Mouse (Mus musculus): ENCODE results near the gene Slc22a17. TPM values are rescaled to one million over a fixed set of nuclear protein-coding genes. Genes with fewer than 3 reads are reported as not detected.

The Slc22a17 gene
- polyA plus RNA-seq, 1 experiment from 2014 or later, result 153 TPM

DNA sequence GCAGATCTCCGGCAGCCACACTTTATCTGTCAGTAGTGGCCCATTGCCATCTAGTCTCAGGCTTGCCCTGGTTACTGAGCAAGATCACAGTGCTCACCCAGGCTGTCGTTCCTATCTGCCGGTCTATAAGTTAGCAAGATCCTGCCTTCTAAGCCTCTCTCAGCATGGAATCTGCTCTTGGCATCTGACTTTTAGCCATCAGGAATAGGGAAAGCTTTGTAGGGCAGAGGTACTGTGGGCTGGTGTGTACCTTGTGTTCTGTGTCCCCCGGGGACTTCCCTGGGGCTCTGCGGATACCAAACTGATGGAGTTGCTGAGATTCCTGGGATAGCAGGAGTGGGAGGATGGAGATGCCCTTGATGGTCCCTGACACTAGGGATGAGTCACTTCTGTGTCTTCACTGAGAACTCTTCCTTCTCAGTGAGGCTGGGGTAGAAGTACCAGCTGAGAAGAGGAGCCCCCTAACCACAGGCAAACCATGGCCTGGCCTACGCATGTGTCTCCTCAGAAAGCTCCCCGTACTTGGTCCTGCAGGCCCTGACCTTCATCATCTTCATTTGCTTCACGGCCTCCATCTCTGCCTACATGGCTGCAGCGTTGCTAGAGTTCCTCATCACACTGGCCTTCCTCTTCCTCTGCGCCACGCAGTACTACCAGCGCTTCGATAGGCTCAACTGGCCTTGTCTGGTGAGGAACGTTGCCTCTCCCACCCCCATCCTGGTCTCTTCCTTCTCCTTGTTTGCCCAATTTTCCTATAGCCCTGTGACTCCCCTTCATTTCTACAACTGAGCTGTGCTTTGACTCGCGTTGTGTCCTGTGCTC is 24.6 kb upstream of the Slc22a17 start:
- Histone ChIP-seq H3K4me3 (no peak overlapping the region), H3K27me3 (no peaks in the 10 kb centered on the region), H3K27ac (replicated peaks) (no peak overlapping the region), H3K9ac (no peak overlapping the region), H3K36me3 (no peaks in the 10 kb centered on the region), H3K4me2 (peak overlapping the region; percentile 23; the same call in 1 of the 2 replicates), H3K4me1 (replicated peaks) (peaks cover 24% of the 10 kb centered on the region), H3K9me3 (no peaks in the 10 kb centered on the region)
- 86% methylated on average over 16 of the region's 16 CpGs for WGBS
- ATAC-seq (ENCODE audit: low read depth), result no peak

DNA sequence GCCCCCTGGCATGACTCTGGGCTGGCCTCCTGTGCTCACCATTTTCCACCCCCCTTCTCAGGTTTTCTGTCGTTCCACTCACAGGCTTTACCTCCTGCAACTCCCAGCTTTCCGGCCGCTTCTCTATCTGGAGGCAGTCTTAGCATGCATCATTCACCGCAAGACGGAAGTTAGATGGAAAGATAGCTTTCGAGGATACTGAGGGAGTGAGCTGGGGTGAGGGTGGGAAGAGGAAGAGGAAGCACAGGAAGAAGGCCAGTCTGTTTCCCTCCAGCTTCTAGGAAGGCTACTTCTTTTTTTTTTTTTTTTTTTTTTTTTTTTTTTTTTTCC is 23.9 kb upstream of the Slc22a17 start:
- no peaks in the 10 kb centered on the region for H3K36me3 ChIP-seq
- H3K9ac ChIP-seq, result peak overlapping the region; percentile 58
- H3K4me1 ChIP-seq (replicated peaks), result peaks cover 25% of the 10 kb centered on the region
- H3K27ac ChIP-seq (replicated peaks), result peak overlapping the region; percentile 74
- H3K4me3 ChIP-seq, result 0 out of 2 replicates have a peak overlapping the region, but pooled peaks have one; percentile 12
- no peaks in the 10 kb centered on the region for H3K9me3 ChIP-seq
- no peaks in the 10 kb centered on the region for H3K27me3 ChIP-seq
- peak overlapping the region; percentile 32 for H3K4me2 ChIP-seq
- WGBS, result 69% methylated on average over 6 of the region's 6 CpGs
- ATAC-seq (ENCODE audit: low read depth), result no peak

DNA sequence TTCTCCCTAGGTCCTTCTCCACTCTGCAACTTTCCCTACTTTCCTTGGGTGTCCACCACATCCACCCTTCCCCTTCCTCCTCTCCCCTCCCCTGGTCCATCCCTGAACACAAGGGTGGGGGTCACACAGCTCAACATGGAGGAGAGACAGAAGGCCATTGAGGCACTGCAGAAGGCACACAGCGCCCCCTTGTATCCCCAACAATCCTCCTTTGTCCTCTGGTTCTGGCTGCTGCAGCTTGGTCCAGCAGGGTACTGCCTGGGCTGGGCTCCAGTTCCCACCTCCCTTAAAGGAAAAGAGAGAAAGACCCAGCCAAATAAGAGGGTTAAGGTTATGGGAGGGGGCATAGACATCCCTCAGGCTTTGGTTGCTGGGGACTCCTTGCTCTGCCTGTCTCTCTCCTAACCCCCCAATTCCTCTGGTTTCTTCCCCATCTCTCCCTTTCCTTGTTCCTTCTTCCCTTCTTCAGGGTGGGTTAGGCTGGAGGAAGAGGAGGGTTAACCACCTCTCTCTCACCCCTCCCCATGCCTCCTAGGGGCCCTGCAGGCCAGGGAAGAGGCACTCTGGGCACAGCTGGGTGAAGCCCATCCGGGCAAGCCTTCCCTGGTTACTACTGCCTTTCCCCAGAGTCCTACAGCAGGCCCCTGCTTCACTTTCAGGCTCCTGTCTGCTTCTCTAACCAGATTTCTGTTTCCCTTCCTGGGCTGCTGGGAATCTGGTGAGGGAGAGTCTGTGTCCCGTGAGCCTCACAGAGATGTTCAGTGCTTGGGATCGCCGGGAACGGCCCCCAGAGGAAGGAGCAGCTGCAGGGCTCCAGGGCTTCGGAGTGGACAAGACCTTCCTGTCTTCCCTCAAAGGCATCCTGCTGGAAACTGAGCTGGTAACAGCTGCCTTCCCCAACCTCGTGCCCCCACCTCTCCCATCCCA is 23.2 kb upstream of the Slc22a17 start, which contains the start of gene Cmtm5:
Cmtm5 (plus strand) TSS at position 358 of the 927 bp plus-strand sequence.
- 32% methylated on average over 8 of the region's 8 CpGs for WGBS
- Histone ChIP-seq H3K9me3 (no peaks in the 10 kb centered on the region), H3K27ac (replicated peaks) (peak within 1 kb of the TSS; percentile 74), H3K4me2 (peak within 1 kb of the TSS; percentile 32), H3K4me1 (replicated peaks) (peaks cover 25% of the 10 kb centered on the region), H3K9ac (peak within 1 kb of the TSS; percentile 58), H3K4me3 (0 out of 2 replicates have a peak within 1 kb of the TSS, but pooled peaks have one; percentile 12), H3K27me3 (no peaks in the 10 kb centered on the region), H3K36me3 (no peaks in the 10 kb centered on the region)
- ATAC-seq (ENCODE audit: low read depth), result peak; percentile 58

GRCm38 (mm10) chr14:54932645-54933150 is 19.8 kb upstream of the Slc22a17 start, which contains the start of gene Il25:
Il25 (plus strand) TSS chr14:54932695.
- no peaks in the 10 kb centered on the region for H3K36me3 ChIP-seq
- H3K4me1 ChIP-seq (replicated peaks), result peaks cover 34% of the 10 kb centered on the region
- H3K9ac ChIP-seq, result no peak within 1 kb of the TSS
- peaks cover 3% of the 10 kb centered on the region for H3K27me3 ChIP-seq
- no peaks in the 10 kb centered on the region for H3K9me3 ChIP-seq
- H3K4me2 ChIP-seq, result peak within 1 kb of the TSS; percentile 22
- WGBS, result 25% methylated on average over 6 of the region's 6 CpGs
- H3K4me3 ChIP-seq, result 0 out of 2 replicates have a peak within 1 kb of the TSS, but pooled peaks have one; percentile 10
- H3K27ac ChIP-seq (replicated peaks), result 0 out of 2 replicates have a peak within 1 kb of the TSS, but pooled peaks have one; percentile 42
- ATAC-seq (ENCODE audit: low read depth), result no peak

DNA sequence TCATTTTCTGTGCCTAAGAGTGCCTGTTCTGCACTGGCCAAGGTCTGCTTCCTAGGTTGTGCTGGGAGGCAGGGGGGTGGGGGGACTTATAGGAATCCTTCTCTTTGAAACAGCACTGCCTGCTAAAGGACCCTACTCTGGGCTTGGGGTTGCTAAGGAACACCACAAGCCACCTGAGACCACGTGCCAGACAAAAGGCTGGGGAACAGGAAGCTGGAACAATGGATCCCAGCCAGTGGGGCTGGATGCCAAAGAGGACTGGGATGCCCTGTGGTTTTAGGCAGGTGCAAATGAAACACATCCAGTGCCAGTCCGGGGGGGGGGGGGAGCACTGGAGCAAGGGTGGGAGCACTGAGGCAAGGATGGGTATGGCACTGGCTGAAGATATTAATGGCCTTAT is 17.5 kb upstream of the Slc22a17 start:
- no peak for ATAC-seq (ENCODE audit: low read depth)
- 14% methylated on average over 2 of the region's 2 CpGs for WGBS

DNA sequence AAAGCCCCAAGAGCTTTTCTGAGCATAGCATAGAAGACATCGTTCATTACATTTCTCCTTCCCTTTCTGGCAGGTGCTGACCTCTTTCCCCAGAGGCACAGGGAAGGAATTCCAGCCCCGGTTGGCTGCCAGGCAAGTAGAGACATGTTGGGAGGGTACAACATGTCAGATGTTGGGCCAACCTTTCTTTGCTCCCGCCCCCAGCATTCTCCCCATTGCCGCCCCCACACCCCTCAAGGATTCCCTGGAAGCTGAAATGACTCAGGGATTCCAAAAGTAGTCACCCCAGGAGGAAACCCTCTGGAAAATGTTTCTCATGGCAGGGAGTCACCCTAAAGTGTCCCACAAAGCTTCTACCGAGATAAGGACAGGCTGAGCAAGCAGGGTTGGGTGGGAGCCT is 16.9 kb upstream of the Slc22a17 start:
- H3K27ac ChIP-seq (replicated peaks), result no peak overlapping the region
- no peaks in the 10 kb centered on the region for H3K36me3 ChIP-seq
- H3K27me3 ChIP-seq, result peaks cover 3% of the 10 kb centered on the region
- no peak overlapping the region for H3K4me2 ChIP-seq
- H3K9me3 ChIP-seq, result no peaks in the 10 kb centered on the region
- no peak for ATAC-seq (ENCODE audit: low read depth)
- WGBS, result 73% methylated on average over 5 of the region's 5 CpGs
- H3K4me1 ChIP-seq (replicated peaks), result peaks cover 43% of the 10 kb centered on the region
- no peak overlapping the region for H3K9ac ChIP-seq
- no peak overlapping the region for H3K4me3 ChIP-seq

More for the DNA sequence above, 17.5 kb upstream of the Slc22a17 start:
- Histone ChIP-seq H3K4me3 (no peak overlapping the region), H3K9ac (no peak overlapping the region), H3K27me3 (peaks cover 3% of the 10 kb centered on the region), H3K4me2 (no peak overlapping the region), H3K27ac (replicated peaks) (no peak overlapping the region), H3K36me3 (no peaks in the 10 kb centered on the region), H3K4me1 (replicated peaks) (peaks cover 39% of the 10 kb centered on the region), H3K9me3 (no peaks in the 10 kb centered on the region)

DNA sequence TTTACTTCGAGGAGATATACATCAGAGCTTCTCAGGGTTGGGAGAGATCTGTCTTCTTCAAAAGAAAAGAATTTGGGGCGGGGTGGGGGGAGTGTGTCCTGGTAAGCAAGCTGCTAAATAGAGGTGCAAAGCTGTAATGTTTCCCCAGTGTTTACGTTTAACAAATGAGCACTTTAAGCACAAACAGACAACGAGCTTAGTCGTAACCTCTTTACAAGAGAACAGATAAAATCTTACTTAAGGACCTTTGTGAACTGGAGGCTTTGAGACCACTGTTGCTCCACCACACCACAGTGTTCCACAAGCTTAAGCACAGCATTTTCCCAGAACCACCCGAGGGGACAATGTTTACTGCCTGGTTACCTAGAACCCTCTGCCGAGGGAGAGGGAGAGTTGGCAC is 14.4 kb upstream of the Slc22a17 start:
- WGBS, result 12% methylated on average over 7 of the region's 7 CpGs
- Histone ChIP-seq H3K36me3 (no peaks in the 10 kb centered on the region), H3K4me3 (peak overlapping the region; percentile 56), H3K9me3 (no peaks in the 10 kb centered on the region), H3K4me1 (replicated peaks) (peaks cover 48% of the 10 kb centered on the region), H3K9ac (peak overlapping the region; percentile 87), H3K27me3 (peaks cover 3% of the 10 kb centered on the region), H3K4me2 (peak overlapping the region; percentile 94), H3K27ac (replicated peaks) (peak overlapping the region; percentile 95)
- no peak for ATAC-seq (ENCODE audit: low read depth)

DNA sequence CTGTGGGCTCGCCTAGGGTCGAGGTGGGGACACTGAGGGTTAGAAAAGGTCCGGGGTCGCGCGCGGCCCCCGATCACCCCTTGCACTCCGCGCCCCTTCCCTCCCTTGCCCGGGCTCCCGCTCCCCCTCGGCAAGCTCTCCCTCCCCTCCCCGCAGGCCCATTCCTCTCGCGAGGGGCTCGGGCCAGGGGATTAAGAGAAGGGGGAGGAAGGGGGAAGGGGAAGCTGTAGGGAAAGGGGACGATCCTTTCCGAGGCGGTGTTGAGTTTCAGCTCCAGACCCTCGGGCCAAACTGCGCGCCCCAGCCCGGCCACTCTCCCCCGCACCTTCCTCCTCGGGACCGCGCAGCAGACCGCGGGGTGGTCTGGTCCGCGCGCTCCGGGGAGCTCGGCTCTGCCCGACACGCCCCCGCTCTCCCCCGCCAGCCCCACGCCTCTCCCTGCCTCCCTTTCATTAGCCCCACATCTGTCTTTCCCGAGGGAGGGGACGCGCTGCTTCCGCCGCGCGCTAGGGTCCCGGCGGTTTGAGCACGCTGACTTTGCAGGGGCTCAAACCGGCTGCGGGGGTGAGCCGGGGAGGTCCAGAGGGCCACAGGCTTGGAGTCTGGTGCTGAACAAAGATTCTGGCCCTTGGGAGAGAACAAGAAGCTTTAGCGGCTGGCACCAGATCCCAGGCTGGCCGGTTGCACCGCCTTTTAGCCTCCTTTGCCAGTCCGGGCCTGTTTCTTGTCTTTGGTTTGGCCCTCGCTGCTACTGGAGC is 13.6 kb upstream of the Slc22a17 start:
- H3K4me3 ChIP-seq, result peak overlapping the region; percentile 56
- under 1% methylated on average over 51 of the region's 58 CpGs for WGBS
- ATAC-seq (ENCODE audit: low read depth), result peak; percentile 70
- peaks cover 48% of the 10 kb centered on the region for H3K4me1 ChIP-seq (replicated peaks)
- peak overlapping the region; percentile 94 for H3K4me2 ChIP-seq
- peak overlapping the region; percentile 87 for H3K9ac ChIP-seq
- H3K27ac ChIP-seq (replicated peaks), result peak overlapping the region; percentile 95
- peaks cover 3% of the 10 kb centered on the region for H3K27me3 ChIP-seq
- 0 out of 2 replicates have a peak, but pooled peaks cover 7% of the 10 kb centered on the region for H3K36me3 ChIP-seq
- H3K9me3 ChIP-seq, result 0 out of 2 replicates have a peak, but pooled peaks cover 1% of the 10 kb centered on the region

DNA sequence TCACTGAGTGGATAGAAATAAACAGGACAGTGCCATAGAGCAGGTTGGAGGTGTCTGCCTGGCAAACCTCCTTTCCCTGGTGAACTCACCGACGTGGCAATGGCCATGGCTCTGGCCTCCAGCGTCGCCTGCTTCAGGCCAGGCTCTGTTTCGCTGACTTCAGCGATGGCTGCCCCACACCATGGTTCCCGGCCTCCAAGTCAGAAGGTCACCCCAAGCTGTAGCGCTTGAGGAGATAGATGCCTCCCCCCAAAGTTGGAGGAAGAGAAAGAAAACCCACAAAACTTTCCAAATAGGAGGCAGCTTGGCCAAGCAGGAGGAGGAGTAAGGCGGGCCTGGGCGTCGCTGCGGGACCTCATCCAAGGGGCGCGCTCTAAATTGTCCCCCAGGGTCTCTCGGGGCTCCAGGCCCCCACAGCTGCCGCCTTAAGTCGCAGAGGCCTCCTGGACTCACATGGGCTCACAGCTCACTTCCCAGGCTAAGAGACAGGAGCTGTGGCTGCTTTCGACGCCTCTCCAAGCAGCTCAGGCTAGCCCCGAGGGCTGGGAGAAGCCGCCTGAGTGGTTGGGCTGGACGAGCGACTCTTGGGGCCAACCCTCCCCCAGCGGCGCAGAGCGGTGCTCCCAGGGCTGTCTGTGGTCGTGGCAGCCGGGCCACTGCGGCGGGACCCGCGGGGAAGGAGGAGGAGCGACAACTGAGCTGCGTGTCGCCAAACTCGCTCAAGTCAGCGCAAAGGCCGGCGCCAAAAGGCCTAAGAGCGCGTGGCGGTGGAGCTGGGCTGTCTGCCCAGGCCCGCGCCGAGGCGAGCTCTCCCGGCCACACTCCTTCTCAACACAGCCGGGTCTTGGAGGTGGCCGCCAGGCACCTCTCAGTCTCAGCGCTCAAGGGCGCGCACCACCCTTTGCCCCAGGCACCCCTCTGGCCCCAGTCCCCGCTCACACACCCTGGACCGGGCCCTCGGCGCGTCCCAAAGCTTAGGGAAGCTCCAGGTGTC is 12.7 kb upstream of the Slc22a17 start, which contains the start of gene Efs:
Efs (minus strand) TSS at position 778 of the 994 bp plus-strand sequence.
- H3K36me3 ChIP-seq, result peaks cover 16% of the 10 kb centered on the region
- peaks cover 3% of the 10 kb centered on the region for H3K27me3 ChIP-seq
- H3K4me3 ChIP-seq, result peak within 1 kb of the TSS; percentile 56
- 2% methylated on average over 49 of the region's 57 CpGs for WGBS
- peak; percentile 67 for ATAC-seq (ENCODE audit: low read depth)
- peaks cover 10% of the 10 kb centered on the region; the same call in 1 of the 2 replicates for H3K9me3 ChIP-seq
- peak within 1 kb of the TSS; percentile 95 for H3K27ac ChIP-seq (replicated peaks)
- H3K9ac ChIP-seq, result peak within 1 kb of the TSS; percentile 87
- peaks cover 47% of the 10 kb centered on the region for H3K4me1 ChIP-seq (replicated peaks)
- peak within 1 kb of the TSS; percentile 94 for H3K4me2 ChIP-seq

DNA sequence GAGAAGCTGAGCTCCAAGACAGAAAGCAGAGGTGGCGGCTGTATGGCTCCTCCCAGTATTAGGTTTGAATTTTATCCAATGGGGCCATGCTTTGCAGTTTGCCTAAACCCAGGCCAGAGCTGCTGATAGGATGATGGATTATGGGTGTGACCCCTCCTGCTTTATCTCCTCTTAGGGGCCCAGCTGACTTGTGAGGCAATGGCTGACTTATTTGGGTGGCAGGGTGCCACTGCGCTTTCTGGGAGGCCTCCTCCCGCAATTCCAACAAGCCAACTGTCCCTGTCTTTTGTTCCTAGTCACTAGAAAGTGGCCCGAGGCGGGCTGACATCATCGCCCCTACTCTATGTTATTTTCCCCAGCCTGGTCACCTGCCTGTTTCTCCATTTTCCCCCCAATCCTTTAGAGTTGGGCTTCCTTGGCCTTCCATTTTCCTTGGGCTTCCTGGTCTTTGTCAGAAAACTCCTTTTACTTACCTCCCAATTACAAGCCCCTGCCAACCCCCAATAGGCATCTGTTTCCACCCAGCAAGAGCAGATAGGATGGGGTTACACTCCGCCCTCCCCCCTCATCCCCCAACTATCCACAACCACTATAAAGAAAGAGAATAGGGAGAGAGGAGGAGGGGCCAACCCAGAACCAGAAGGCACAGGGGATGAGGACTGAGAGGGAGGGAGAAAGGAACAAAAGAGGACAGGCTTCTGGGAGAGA is 11.9 kb upstream of the Slc22a17 start:
- Histone ChIP-seq H3K4me1 (replicated peaks) (peaks cover 39% of the 10 kb centered on the region), H3K4me3 (peak overlapping the region; percentile 56), H3K9ac (peak overlapping the region; percentile 87), H3K36me3 (peaks cover 24% of the 10 kb centered on the region), H3K27ac (replicated peaks) (peak overlapping the region; percentile 95), H3K4me2 (peak overlapping the region; percentile 94), H3K9me3 (peaks cover 12% of the 10 kb centered on the region; the same call in 1 of the 2 replicates), H3K27me3 (peaks cover 3% of the 10 kb centered on the region)
- ATAC-seq (ENCODE audit: low read depth), result peak; percentile 29
- WGBS, result 11% methylated on average over 7 of the region's 7 CpGs

Measured in neural tube, embryonic 13.5 days (tissue).